Mouse (Mus musculus): ENCODE data around the gene Lmna.

The Lmna gene

GRCm38 (mm10) chr3:88509692-88510420 is at the start of gene Lmna:
Gene Lmna (minus strand): TSS chr3:88509956.
- in situ Hi-C loops (cut with MboI; ENCODE audit: low pct_unique_long_range_greater_than_20kb in 1 of 2, low sequenced_read_pairs in 2 of 2, unreplicated experiment in 1 of 2): no loop called here

- in situ Hi-C loops (cut with MboI; ENCODE audit: low pct_unique_long_range_greater_than_20kb in 1 of 2, low sequenced_read_pairs in 2 of 2, unreplicated experiment in 1 of 2): no loop called here
These were observed 46.9 kb upstream of the Lmna start for GRCm38 (mm10) chr3:88556616-88557015.

- in situ Hi-C loops (cut with MboI; ENCODE audit: low pct_unique_long_range_greater_than_20kb in 1 of 2, low sequenced_read_pairs in 2 of 2, unreplicated experiment in 1 of 2): no loop called here
These were observed 46.0 kb upstream of the Lmna start for GRCm38 (mm10) chr3:88555731-88556130.

GRCm38 (mm10) chr3:88555069-88555605 is 45.4 kb upstream of the Lmna start:
- in situ Hi-C loops (cut with MboI; ENCODE audit: low pct_unique_long_range_greater_than_20kb in 1 of 2, low sequenced_read_pairs in 2 of 2, unreplicated experiment in 1 of 2): no loop called here

GRCm38 (mm10) chr3:88553880-88554586 is 44.3 kb upstream of the Lmna start:
- in situ Hi-C loops (cut with MboI; ENCODE audit: low pct_unique_long_range_greater_than_20kb in 1 of 2, low sequenced_read_pairs in 2 of 2, unreplicated experiment in 1 of 2): no loop called here

GRCm38 (mm10) chr3:88553525-88553879 is 43.7 kb upstream of the Lmna start, which contains the start of gene Ubqln4:
Gene Ubqln4 (plus strand): TSS chr3:88553758.
- in situ Hi-C loops (cut with MboI; ENCODE audit: low pct_unique_long_range_greater_than_20kb in 1 of 2, low sequenced_read_pairs in 2 of 2, unreplicated experiment in 1 of 2): no loop called here

- in situ Hi-C loops (cut with MboI; ENCODE audit: low pct_unique_long_range_greater_than_20kb in 1 of 2, low sequenced_read_pairs in 2 of 2, unreplicated experiment in 1 of 2): no loop called here
These were observed 43.1 kb upstream of the Lmna start, which contains the start of gene Lamtor2 for GRCm38 (mm10) chr3:88552676-88553524. Gene Lamtor2 (minus strand): TSS chr3:88553074.

- in situ Hi-C loops (cut with MboI; ENCODE audit: low pct_unique_long_range_greater_than_20kb in 1 of 2, low sequenced_read_pairs in 2 of 2, unreplicated experiment in 1 of 2): no loop called here
These were observed 42.4 kb upstream of the Lmna start for GRCm38 (mm10) chr3:88552082-88552645.

- in situ Hi-C loops (cut with MboI; ENCODE audit: low pct_unique_long_range_greater_than_20kb in 1 of 2, low sequenced_read_pairs in 2 of 2, unreplicated experiment in 1 of 2): no loop called here
These were observed 41.8 kb upstream of the Lmna start for GRCm38 (mm10) chr3:88551586-88551985.

GRCm38 (mm10) chr3:88548180-88548917 is 38.6 kb upstream of the Lmna start, which contains the start of gene Rab25:
Gene Rab25 (minus strand): TSS chr3:88548300.
- in situ Hi-C loops (cut with MboI; ENCODE audit: low pct_unique_long_range_greater_than_20kb in 1 of 2, low sequenced_read_pairs in 2 of 2, unreplicated experiment in 1 of 2): loop anchor here in 1 of 2 experiments (10.0 kb wide), 1 partner anchor 86 kb away; no protein-coding TSS in a partner anchor

- in situ Hi-C loops (cut with MboI; ENCODE audit: low pct_unique_long_range_greater_than_20kb in 1 of 2, low sequenced_read_pairs in 2 of 2, unreplicated experiment in 1 of 2): loop anchor here in 1 of 2 experiments (10.0 kb wide), 1 partner anchor 88 kb away; no protein-coding TSS in a partner anchor
These were observed 37.1 kb upstream of the Lmna start for GRCm38 (mm10) chr3:88546674-88547418.

GRCm38 (mm10) chr3:88544955-88545591 is 35.3 kb upstream of the Lmna start:
- in situ Hi-C loops (cut with MboI; ENCODE audit: low pct_unique_long_range_greater_than_20kb in 1 of 2, low sequenced_read_pairs in 2 of 2, unreplicated experiment in 1 of 2): loop anchor here in 1 of 2 experiments (10.0 kb wide), 1 partner anchor 90 kb away; no protein-coding TSS in a partner anchor

GRCm38 (mm10) chr3:88544514-88544913 is 34.8 kb upstream of the Lmna start:
- in situ Hi-C loops (cut with MboI; ENCODE audit: low pct_unique_long_range_greater_than_20kb in 1 of 2, low sequenced_read_pairs in 2 of 2, unreplicated experiment in 1 of 2): loop anchor here in 1 of 2 experiments (10.0 kb wide), 1 partner anchor 90 kb away; no protein-coding TSS in a partner anchor

GRCm38 (mm10) chr3:88543651-88544410 is 34.1 kb upstream of the Lmna start:
- in situ Hi-C loops (cut with MboI; ENCODE audit: low pct_unique_long_range_greater_than_20kb in 1 of 2, low sequenced_read_pairs in 2 of 2, unreplicated experiment in 1 of 2): loop anchor here in 1 of 2 experiments (10.0 kb wide), 1 partner anchor 91 kb away; no protein-coding TSS in a partner anchor

GRCm38 (mm10) chr3:88543174-88543573 is 33.4 kb upstream of the Lmna start:
- in situ Hi-C loops (cut with MboI; ENCODE audit: low pct_unique_long_range_greater_than_20kb in 1 of 2, low sequenced_read_pairs in 2 of 2, unreplicated experiment in 1 of 2): loop anchor here in 1 of 2 experiments (10.0 kb wide), 1 partner anchor 92 kb away; no protein-coding TSS in a partner anchor

Measured in mouse embryonic stem cell (cell line).